Mouse (Mus musculus) CD8-positive naive resting alpha-beta T cell, adult 57 days (primary cell): ENCODE data around the gene Grem2. TPM values are rescaled to one million over a fixed set of nuclear protein-coding genes. Genes with fewer than 3 reads are reported as not detected.

Source experiments
- total RNA-seq: library from RNA; stranded (reverse); gene quantifications from one replicate; pipeline ENCODE4 v1.2.4, GENCODE M21; 2023

Gene Grem2
- total RNA-seq, result not detected

GRCm38 (mm10) chr1:174921298-174921955 lies at the start of gene Grem2:
Gene Grem2, minus strand, starts transcription at chr1:174921819.

